Mouse (Mus musculus) MEL-GATA-1-ER (cell line): ENCODE measurements around the gene Etfbkmt.
"Not testable (repeated sequence)": the region's sequence is repeated elsewhere in the genome, so short reads cannot be mapped to it uniquely, and the experiment has no call there.

Source experiments
- DNase-seq: peaks from one replicate; pipeline ENCODE4 v3.0.0-alpha.2; 2012; ENCODE audit warnings: low read depth; ENCODE audit errors: extremely low read depth

Gene Etfbkmt

DNA sequence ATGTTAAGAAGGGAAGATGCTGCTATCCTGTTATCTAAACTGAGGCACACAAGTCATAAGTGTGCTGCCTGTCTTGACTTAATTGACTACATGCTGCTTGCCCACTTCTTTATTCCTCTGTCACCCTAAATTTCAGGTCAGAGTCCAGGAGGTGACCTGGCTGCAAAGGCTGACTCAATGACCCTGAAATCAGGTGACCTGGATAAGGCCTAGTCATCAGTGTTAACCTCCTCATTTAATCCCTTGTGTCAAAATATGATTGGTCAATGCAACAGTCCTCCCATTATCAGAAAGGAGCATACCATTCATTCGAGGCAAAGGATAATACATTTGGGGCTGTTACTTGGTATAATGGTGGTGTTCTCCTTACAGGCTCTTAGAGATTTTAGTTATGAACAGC lies at the start of gene Etfbkmt:
Gene Etfbkmt, plus strand, starts transcription at position 379 of the 400 bp plus-strand sequence.
- DNase-seq, result no peak

DNA sequence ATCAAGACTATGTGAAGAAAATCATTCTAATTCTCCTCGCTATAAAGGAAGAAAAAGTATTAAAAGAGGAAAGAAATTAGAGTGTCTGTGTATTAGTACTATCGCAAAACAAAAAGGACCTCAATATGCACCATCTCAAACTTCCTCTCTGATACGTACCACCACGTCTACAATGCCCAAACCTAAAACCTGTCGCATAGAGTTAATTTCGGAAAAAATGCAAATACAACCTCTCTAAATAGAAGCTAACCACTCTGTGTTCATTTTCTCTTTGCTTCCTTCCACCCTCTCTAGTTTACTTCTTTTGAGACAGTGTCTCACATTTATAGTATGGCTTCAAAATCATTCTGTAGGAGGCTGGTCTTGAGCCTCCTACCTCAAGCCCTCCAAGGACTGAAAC lies 47.2 kb upstream of the Etfbkmt start:
- DNase-seq, result no peak

DNA sequence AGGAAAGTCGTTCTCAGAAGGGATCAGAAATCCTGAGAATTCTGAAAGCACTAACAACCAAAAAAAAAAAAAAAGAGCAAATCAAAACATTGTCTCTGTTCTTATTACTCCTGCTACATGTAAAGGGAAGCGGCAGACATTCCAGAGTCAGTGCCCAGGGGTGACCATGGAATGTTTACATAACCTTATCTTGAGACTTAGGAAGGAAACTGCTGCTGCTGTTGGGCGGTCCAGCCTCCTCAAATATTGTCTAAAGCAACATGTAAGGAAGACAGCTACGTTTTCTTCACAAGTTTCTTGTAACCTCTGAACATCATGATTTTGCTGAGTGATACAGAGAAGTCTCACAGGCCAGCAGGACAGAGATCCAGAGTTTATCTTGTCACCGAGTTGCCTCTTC lies 46.2 kb upstream of the Etfbkmt start:
- no peak for DNase-seq

DNA sequence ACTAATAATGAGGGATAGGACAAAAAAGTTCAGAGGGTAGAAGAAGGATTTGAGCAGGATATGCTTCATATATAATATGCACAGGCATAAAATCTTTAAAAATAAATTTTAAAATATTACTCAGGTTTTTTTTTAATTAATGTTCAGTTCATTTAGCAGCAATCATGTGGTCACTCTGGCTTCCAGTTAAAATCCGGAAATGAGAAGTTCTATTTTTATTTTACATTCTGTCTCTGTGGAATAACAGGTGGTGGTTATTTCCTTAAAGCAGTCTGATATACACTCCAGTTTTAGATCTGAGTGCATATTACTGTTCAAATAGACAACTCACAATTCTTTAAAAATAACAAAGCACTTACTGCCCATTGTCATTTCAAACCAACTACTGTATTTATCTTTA lies 45.1 kb upstream of the Etfbkmt start:
- no peak for DNase-seq

DNA sequence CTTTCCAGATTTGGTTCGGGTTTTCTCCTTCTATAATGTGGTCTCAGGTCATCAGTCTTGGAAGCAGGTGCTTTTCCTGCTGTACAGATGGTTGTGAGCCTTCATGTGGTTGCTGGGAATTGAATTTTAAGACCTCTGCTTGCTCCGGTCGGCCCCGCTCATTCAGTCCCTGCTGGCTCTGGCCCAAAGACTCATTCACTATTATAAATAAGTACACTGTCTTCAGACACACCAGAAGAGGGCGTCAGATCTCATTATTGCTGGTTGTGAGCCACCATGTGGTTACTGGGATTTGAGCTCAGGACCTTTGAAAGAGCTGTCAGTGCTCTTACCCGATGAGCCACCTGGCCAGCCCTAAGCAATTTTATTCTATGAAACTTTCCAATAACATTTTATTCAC lies 44.3 kb upstream of the Etfbkmt start:
- no peak for DNase-seq

DNA sequence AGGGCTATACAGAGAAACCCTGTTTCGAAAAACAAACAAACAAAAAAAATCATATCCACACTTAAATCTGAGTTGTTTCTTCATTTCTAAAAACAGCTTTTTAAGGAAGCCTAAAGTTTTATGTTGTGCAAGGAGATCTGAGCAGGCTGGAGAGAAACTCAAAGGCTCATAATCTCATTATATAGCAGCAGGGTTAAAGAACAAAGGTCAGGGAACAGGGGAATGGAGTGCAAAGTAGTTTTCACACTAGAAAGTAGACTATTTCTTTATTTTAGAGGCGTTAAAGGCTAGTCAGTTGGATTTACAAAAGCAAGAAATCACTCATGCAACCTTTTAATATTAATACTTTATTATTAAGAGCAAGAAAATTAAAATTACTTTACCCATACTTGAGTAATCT lies 43.4 kb upstream of the Etfbkmt start:
- DNase-seq, result no peak

DNA sequence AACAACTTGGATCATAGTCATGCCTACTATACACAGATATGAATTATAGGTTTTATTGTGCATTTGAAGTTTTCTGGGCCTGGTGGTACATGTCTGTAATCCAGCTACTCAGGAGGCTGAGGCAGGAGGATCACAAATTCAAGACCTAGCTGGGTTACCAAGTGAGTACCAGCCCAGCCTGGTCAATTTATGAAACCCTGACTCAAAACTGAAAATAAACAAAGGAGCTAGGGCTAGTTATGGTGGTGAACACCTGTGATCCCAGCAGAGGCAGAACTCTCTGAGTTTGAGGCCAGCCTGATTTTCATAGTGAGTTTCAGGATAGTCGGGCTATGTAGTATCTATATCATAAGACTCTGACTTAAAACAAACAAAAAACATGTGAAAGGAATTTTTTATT lies 42.4 kb upstream of the Etfbkmt start:
- DNase-seq, result no peak

DNA sequence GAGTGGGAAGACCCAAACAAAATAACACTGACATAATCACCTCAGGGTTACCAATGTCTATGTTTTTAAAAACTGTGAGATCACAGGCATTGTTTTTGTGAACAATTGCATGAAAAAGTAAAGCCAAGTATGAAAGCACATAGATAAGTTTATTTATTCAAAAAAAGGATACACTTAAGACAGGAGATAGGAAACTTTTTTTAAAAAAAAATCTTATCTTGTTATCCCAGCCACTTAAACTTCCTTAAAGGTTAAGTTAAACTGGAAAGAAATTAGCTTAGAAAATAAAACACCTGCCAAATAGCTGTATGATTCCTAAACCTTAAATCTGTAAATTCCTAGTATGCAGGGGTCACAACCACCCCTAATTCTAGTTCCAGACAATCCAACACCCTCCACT lies 40.7 kb upstream of the Etfbkmt start:
- DNase-seq, result no peak

DNA sequence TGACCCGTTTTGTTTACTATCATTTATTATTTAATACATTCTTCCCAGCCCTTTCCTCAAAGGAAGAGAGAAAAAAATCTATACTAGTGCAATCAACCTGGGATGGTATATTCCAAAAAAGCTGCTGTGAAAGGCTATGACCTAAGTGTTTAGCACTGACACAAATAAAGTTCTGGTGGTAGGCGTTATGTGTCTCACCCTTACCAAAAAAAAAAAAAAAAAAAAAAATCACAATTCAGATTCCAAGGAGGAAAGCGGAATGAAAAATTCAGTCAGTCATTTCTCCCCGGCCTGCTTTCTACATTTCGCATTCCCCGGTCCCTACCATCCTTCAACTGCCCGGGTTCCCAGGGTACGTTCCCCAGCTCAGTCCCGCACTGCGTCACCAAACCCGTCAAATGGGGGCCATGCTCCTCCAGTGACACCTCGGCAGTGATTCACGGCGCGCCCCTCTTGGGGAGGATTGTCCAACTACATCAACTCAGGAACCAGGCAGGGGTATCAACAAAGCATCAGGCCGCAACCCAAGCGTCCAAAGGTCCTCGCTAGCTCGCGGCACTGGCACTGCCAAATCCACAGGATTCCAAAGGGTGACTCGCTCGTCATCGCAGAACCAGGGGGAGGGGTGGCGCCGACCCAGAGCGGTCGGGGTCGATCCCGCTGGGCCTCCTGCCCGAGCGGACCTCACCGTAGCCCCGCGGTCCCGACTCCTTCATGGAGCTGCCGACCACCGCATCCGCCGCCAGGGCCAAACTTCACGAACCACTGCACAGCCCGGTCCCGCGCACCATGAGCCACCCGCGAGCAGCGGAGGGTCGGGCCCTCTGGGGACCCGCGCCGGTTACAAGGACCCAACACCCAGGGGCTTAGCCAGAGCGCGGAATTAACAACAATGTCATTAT lies 39.2 kb upstream of the Etfbkmt start:
- no peak for DNase-seq

DNA sequence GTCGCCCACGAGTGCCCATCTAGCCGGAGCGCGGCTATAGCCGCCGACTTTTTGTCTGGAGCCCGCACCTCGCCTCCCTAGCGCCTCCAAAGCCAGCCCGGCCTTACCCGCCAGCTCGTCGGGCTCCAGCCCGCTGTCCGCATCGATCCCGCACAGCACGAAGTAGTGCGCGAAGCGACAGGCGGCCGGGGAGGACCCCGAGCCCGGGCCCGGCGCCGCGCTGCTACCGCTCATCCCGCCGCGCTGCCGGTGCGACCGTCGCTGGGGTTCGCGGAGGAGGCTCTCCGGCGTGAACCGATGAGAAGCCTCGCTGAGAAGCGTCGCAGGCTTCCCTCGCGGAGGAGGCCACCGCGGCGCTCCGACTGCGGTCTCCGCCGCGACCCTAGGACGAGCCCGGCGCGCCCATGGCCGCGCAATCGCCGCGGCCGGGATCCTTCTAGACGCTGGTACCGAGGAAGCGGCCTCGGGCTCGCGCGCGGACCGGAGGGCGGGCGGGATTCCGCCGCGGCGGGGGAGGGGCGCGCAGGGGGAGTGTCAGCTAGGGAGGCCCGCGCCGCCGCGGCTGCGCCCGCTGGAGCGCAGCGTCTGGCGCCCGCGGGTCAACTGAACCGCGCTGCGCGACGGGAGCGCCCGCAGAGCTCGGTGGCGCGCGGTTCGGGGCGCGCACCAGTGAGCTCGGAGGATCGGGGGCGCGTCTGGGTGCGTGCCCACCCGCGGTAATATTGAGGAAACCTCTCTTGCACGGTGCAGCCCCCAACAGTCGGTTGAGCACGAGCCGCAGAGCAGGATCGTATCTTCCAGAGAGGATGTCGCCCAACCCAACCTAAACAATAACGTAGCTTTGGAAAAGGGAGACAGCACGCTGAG lies 38.3 kb upstream of the Etfbkmt start, which contains the start of gene Dennd5b:
Gene Dennd5b, minus strand, starts transcription at position 605 of the 867 bp plus-strand sequence.
- no peak for DNase-seq

DNA sequence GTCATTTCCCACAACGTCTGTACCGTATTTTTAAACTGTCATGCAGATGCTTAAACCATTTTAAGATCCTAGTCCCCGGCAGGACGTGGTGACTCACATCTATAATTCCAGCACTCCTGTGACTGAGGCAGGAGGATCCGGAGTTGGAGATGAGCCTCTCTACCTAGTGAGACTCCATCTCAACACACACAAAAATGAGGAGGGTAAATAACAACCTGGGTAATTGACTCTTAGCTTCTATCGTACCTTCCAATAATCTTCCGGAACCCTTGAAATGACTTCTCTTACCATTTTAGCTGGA lies 37.8 kb upstream of the Etfbkmt start:
- DNase-seq, result no peak

DNA sequence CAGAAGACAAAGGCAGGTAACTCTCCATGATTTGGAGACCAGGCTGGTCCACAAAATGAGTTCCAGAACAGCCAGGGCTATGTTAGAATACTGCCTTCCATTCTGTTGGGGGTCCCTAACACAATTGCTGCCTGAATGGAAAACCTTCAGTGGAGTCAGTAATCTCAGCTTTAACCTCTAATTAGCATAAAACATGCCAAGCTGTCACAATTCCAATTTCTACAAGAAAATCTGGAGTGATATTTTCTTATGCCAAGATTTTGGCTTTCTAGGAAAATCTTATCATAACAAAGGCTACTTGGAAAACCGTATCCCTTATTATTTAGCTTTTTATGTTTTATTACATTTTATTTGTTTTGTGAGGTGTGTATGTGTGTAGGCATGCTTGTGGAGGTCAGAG lies 36.2 kb upstream of the Etfbkmt start:
- no peak for DNase-seq

DNA sequence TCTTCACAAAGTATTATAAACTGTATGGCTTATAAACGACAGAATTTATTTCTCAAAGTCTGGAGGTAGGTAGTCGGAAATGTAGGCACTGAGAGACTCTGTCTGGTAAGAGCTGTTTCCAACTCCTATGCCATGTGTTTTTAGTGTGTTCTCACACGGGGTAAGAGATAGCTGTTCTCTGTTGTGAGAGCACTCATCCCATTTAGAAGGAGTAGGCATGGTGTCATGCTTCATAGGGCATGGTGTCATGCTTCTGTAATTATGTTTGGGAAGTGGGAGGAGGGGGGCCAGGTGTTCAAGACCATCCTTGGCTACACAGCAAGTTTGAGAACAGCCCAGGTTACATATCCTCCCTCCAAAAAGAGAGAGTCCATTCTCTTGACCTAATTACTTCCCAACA lies 32.0 kb upstream of the Etfbkmt start:
- no peak for DNase-seq

DNA sequence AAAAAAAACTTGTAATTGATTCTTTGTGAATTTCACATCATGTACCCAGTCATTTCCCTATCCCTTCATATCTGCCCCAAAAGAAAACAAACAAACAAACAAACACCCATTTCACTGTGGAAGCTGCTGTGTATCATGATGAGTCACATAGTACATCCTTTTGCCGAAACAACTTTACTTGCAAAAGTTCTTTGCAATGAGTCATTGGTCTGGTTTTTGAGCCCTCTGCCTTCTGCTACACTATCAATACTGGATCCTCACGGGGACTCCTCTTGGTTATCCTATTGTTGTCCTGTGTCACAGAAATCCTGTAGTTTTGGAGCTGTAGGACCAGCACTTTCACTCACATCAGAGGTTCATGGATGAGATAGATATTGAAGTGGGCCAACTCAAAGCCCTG lies 30.7 kb upstream of the Etfbkmt start:
- DNase-seq, result no peak

DNA sequence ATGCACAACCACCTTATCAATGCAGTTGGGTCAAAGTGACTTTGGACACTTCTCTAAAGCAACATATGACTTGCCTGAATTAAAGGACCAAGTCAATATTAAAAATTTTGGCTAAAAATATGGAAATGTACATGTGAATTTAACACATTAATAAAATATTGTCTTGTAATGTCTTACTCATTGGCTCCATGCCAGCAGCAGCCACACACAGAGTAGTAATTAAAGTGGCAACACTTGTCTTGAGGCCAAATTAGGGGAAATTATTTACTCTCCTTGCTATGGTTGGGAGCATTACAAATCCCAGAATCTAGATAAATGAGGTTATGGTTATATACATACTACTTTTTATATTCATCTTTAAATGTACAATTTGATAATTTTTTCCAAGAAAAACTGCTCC lies 22.7 kb upstream of the Etfbkmt start:
- no peak for DNase-seq

DNA sequence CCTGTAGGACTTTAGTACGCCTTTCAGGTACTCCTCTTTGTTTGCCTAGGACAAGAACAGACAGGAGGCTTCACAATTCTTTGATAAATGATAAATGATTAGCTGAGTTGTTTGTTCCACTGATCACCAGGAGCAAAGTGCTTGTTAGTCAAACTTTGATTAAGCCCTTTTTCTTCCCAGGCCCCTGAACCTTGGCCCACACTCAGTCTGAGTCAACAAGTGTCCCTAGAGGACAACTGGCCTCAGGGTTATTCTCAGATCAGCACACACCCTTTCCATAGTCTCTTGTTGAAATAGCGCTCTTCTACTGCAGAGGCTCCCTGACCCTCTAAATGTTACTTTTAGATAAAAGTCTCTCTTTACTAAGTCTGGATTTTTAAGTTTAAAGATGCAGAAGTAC lies 20.7 kb upstream of the Etfbkmt start:
- DNase-seq, result no peak

DNA sequence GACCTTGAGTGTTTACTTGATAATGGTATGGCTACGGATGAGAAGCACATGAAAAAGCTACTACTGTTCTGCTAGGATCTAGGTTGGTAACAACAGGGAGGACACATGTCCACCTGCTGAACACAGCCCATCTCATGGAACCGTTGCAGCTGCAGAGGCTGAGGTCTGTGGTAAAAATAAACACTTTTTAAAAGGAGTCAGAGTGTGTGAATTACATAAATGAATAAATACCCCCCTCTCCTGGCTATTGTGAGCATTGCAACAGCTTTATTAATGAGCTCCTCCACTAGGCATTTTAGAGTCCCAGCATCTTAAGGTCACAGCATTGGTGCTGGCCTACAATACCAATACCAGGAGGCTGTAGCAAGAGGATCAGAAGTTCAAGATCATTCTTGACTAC lies 19.8 kb upstream of the Etfbkmt start:
- DNase-seq, result peak; percentile 36

DNA sequence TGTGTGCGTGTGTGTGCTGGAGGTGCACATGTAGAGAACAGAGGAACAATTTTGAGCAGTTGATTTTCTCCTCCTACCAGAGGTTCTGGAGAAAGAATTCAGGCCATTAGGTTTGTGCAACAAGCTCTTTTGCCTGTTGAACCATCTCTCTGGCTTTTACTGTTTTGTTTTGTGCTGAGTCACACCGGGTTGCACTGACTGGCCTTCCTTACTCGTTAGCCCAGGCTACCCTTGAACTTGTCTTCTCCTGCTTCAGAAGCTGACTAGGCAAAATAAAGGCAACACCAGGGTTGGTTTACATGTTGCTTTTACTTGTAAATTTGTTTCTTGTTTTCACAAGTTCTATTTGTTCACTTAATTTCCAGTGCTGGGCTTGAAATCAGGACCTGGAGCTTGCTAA lies 16.6 kb upstream of the Etfbkmt start:
- DNase-seq, result no peak

DNA sequence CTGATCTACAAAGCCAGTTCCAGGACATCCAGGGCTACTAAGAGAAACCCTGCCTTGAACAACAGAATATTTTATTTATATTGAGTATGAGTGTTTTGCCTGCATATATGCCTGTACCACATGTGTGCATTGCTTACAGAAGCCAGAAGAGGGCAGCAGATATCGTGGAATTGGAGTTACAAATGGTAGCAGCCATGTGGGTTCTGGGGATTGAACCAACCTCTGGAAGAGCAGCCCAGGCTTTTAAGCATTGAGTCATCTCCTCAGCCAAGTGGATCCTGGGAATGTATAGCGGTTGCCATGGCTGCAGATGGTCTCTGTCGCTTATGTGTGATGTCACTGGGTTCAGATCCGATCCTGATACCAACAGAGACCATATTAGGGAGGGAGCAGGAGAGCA lies 13.0 kb upstream of the Etfbkmt start:
- peak; percentile 67 for DNase-seq

DNA sequence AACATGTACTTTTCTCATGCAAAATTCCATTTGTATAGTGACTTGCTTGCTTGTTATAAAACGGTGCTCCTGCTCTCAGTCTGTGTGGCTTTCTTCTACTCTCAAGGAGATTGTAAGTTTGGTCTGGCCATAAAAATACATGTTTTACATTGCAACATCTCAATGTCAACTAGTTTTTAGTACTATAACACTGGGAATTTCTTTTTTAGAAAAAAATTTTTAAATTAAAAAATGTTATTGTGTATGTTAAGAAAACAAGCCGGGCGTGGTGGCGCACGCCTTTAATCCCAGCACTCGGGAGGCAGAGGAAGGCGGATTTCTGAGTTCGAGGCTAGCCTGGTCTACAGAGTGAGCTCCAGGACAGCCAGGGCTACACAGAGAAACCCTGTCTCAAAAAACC lies 9.8 kb upstream of the Etfbkmt start, which contains the start of gene Gm10203:
Gene Gm10203, plus strand, starts transcription at position 301 of the 400 bp plus-strand sequence.
- DNase-seq, result not testable (repeated sequence)

DNA sequence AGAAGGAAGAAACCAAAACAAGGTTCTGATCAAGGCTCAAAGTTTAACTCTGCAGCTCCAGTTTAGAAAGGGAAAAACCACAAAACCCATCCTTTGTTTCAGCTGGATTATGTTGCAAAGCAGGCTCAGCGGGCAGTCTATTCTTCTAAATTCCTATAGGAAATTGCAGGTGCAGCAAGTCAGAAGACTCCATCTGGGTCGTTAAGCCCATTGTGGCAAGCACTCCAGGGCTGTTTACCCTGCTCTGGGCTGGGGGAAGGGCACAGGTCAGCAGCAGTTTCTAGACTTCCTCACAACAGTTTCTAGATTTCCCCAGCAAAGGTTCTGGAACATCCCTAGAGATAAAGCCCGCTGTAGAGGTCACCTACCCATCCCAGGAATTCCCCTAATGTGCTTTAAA lies 8.5 kb upstream of the Etfbkmt start:
- DNase-seq, result no peak

DNA sequence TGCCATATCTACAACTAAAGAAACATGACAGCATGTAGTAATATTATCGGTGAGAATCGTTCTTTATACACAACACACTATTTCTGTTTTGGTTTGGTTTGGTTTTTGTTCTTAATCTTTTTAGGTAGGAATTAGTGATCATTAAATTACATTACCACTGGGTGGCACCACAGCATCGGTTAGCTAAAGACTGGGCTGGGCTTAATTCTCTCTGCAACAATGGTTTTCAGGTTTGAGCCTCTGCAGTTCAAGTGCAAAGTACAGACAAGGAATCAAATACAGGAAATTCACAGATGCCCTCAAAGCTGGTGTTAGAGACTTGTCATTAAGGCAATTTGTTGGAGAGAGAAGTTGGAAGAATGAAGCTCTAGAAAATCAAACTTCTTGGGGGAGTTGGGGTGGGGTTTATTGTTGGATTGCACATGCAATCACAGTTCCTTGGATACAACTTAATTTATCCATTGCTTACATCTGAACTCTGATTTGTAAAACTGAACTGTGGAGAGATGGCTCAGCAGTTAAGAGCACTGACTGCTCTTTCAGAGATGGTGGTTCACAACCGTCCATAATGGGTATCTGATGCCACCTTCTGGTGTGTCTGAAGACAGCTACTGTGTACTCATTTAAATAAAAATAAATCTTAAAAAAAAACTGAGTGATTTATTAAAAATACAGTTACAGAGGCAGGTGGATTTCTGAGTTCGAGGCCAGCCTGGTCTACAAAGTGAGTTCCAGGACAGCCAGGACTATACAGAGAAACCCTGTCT lies 7.2 kb upstream of the Etfbkmt start:
- peak; percentile 65 for DNase-seq
